Mouse (Mus musculus) layer of hippocampus, postnatal 25 days (tissue): ENCODE measurements around the gene Svs2. TPM values are rescaled to one million over a fixed set of nuclear protein-coding genes. Genes with fewer than 3 reads are reported as not detected.

Experiments
- total RNA-seq, 2 experiments: library from RNA; stranded (reverse); gene quantifications; 2 replicates each; pipeline ENCODE4 v1.2.3; 2021

The Svs2 gene
- total RNA-seq, 2 experiments from 2014 or later = not detected

Other genes starting within 250 kb of the Svs2 start
- 100 to 1,000 TPM; 506 to 588 TPM for gene Ywhab, start 243.5 kb downstream of the Svs2 start, total RNA-seq
- gene Pabpc1l, start 213.0 kb downstream of the Svs2 start, total RNA-seq = 1 to 10 TPM in 1 of 2 experiments, under 1 TPM in 1; 0.32 to 1.3 TPM
- 10 to 100 TPM; 47.8 to 48.6 TPM for gene Stk4, start 168.1 kb downstream of the Svs2 start, total RNA-seq
- 10 to 100 TPM; 86.8 to 95.2 TPM for gene Tomm34, start 167.3 kb downstream of the Svs2 start, total RNA-seq
- 1 to 10 TPM; 4.4 to 5.0 TPM for gene Kcns1, start 67.4 kb downstream of the Svs2 start, total RNA-seq
- gene Wfdc5, start 55.7 kb downstream of the Svs2 start, total RNA-seq = not detected
- not detected for gene Wfdc12, start 47.9 kb downstream of the Svs2 start, total RNA-seq
- not detected for gene Wfdc15a, start 38.3 kb downstream of the Svs2 start, total RNA-seq
- gene Wfdc15b, start 16.8 kb downstream of the Svs2 start, total RNA-seq = not detected
- gene Svs3b, start 18.2 kb upstream of the Svs2 start, total RNA-seq = not detected
- gene Svs4, start 40.0 kb upstream of the Svs2 start, total RNA-seq = not detected
- gene Svs3a, start 50.8 kb upstream of the Svs2 start, total RNA-seq = not detected
- not detected for gene Svs6, start 78.3 kb upstream of the Svs2 start, total RNA-seq
- not detected for gene Svs5, start 94.3 kb upstream of the Svs2 start, total RNA-seq
- gene Slpi, start 150.6 kb upstream of the Svs2 start, total RNA-seq = under 1 TPM; 0.59 to 0.68 TPM
- gene Rbpjl, start 164.7 kb upstream of the Svs2 start, total RNA-seq = under 1 TPM; 0.34 to 0.45 TPM
- 10 to 100 TPM; 13.0 to 17.5 TPM for gene Matn4, start 166.7 kb upstream of the Svs2 start, total RNA-seq
- gene Sdc4, start 205.4 kb upstream of the Svs2 start, total RNA-seq = 100 to 1,000 TPM; 101 to 146 TPM
- gene Sys1, start 218.5 kb upstream of the Svs2 start, total RNA-seq = 10 to 100 TPM; 41.0 to 45.2 TPM
- 10 to 100 TPM in 1 of 2 experiments, 1 to 10 TPM in 1; 3.9 to 11.3 TPM for gene Gm20458, start 222.5 kb upstream of the Svs2 start, total RNA-seq
- not detected for gene Trp53tg5, start 235.3 kb upstream of the Svs2 start, total RNA-seq
- gene Dbndd2, start 247.6 kb upstream of the Svs2 start, total RNA-seq = 100 to 1,000 TPM; 116 to 118 TPM